17 mouse cellular contexts compared by ENCODE assay signal in the genomic region with DNA sequence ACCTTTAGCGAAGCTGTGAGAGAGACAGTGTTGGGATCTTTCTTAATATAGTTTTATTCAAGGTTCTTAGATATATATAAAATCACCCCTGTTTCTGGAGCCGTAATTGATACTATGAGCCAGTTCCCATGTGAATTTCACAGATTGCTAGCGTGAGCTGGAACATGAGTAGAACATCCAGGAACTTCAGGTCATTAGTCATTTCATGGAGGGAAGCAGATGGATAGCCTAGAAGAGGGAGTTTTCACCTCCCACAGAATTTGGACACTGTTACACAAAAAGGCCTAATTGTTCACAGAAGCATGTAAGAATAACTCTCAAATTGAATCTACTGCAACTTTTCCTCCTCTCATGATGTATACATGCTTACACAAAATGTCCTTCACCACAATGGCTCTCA.
DNase-seq lines count a peak whose midpoint lies in the region.
"Had no signal": no experiment of that assay in that cellular context is flagged by ENCODE, and none has a peak within 500 bp of the region (broad histone marks: within the 10 kb centered on the region; RNA-seq: fewer than 3 reads in every experiment).

No protein-coding gene starts in this region.

- peak; percentile 21 for DNase-seq in layer of hippocampus, adult 11-12 months (ENCODE audit: low spot score)
- no peak for DNase-seq in layer of hippocampus, postnatal 10 days (ENCODE audit: low spot score in 2 of 2)
- DNase-seq in left cerebral cortex, adult 11 months (ENCODE audit: low spot score), result peak; percentile 3
- DNase-seq in left cerebral cortex, postnatal 4 days, result no peak
- peak; percentile 2 for DNase-seq in right cerebral cortex, adult 2 months (ENCODE audit: low spot score in 2 of 2)
- no peak for DNase-seq in right cerebral cortex, postnatal 25 days
- DNase-seq in spleen, postnatal 36 days (ENCODE audit: low spot score in 2 of 2), result no peak
- DNase-seq: adrenal gland, postnatal 10 days; adrenal gland, postnatal 36 days; B cell, adult 2 months; cerebellum, adult 11 months; cerebellum, adult 2 months; cerebellum, adult 9-11 months; cerebellum, postnatal 25 days; gastrocnemius, adult 2 months; gastrocnemius, postnatal 14 days; heart, adult 11 months had no signal

- intact Hi-C loops in left cerebral cortex, postnatal 4 days (cut with DNase I), result no loop called here

Comparison
In these comparisons a context has a peak if more than half of its experiments do, and no peak if none do; other contexts are left out.
1. DNase-seq: peak in layer of hippocampus, adult 11-12 months (single experiment), left cerebral cortex, adult 11 months (single experiment) and right cerebral cortex, adult 2 months (2 of 2); none in layer of hippocampus, postnatal 10 days (0 of 2), left cerebral cortex, postnatal 4 days (single experiment), right cerebral cortex, postnatal 25 days (single experiment) and spleen, postnatal 36 days (0 of 2).